Mouse (Mus musculus) CH12.LX (cell line): ENCODE data around the gene Capn3.

Experiments
- CTCF ChIP-seq, 2 experiments: IDR thresholded peaks in 1 of 2; conservative IDR thresholded peaks in 1 of 2; 2 replicates each; pipeline ENCODE4 v1.5.1; 2011 to 2012; ENCODE audit warnings: low read depth in 2 of 2, low read length in 2 of 2, improper control_type of control experiment in 1 of 2, inconsistent platforms in 1 of 2, mild to moderate bottlenecking in 1 of 2, moderate library complexity in 1 of 2
- EP300 ChIP-seq: IDR thresholded peaks from 2 replicates; pipeline ENCODE4 v1.6.1; 2011; ENCODE audit warnings: low read length, improper control_type of control experiment
- POLR2A ChIP-seq: IDR thresholded peaks from 2 replicates; pipeline ENCODE4 v1.6.1; 2011; ENCODE audit warnings: low read depth, mild to moderate bottlenecking, improper control_type of control experiment, low read length
- RAD21 ChIP-seq: IDR thresholded peaks from 2 replicates; pipeline ENCODE4 v1.6.1; 2011; ENCODE audit warnings: low read depth, mild to moderate bottlenecking, low read length, improper control_type of control experiment, moderate library complexity
- UBTF ChIP-seq: IDR thresholded peaks from 2 replicates; pipeline ENCODE4 v1.6.1; 2012; ENCODE audit warnings: low read depth, mild to moderate bottlenecking, inconsistent platforms, low read length, improper control_type of control experiment, moderate library complexity
- USF1 ChIP-seq: IDR thresholded peaks from 2 replicates; pipeline ENCODE4 v1.6.1; 2014; ENCODE audit warnings: low read depth, mild to moderate bottlenecking, inconsistent platforms, low read length, improper control_type of control experiment
- USF2 ChIP-seq: conservative IDR thresholded peaks from 2 replicates; pipeline ENCODE4 v1.6.1; 2011; ENCODE audit warnings: low read depth, low read length, improper control_type of control experiment
- ZNF384 ChIP-seq: IDR thresholded peaks from 2 replicates; pipeline ENCODE4 v1.6.1; 2012; ENCODE audit warnings: low read depth, low read length, improper control_type of control experiment, inconsistent platforms

GRCm38 (mm10) chr2:120452600-120452999 is 3.2 kb upstream of the Capn3 start:
- TF ChIP-seq EP300: no peak
- no peak for TF ChIP-seq ZNF384
- no peak for TF ChIP-seq POLR2A
- TF ChIP-seq USF2: no peak
- no peak for TF ChIP-seq CTCF (conservative IDR thresholded peaks at IDR 0.05 in 1 of 2, IDR thresholded peaks at IDR 0.05 in 1 of 2; ENCODE audit: low read depth in 2 of 2, low read length in 2 of 2)
- TF ChIP-seq RAD21: no peak
- no peak for TF ChIP-seq UBTF
- TF ChIP-seq USF1: no peak
